Mouse (Mus musculus) kidney, postnatal 4 days (tissue): ENCODE measurements around the gene Qrsl1.
"Not testable (repeated sequence)": the region's sequence is repeated elsewhere in the genome, so short reads cannot be mapped to it uniquely, and the experiment has no call there.

Experiments used
- DNase-seq, 2 experiments: peaks; one replicate each; pipeline ENCODE4 v3.0.0; 2021; ENCODE audit warnings: mixed read lengths in 2 of 2

Qrsl1 gene

DNA sequence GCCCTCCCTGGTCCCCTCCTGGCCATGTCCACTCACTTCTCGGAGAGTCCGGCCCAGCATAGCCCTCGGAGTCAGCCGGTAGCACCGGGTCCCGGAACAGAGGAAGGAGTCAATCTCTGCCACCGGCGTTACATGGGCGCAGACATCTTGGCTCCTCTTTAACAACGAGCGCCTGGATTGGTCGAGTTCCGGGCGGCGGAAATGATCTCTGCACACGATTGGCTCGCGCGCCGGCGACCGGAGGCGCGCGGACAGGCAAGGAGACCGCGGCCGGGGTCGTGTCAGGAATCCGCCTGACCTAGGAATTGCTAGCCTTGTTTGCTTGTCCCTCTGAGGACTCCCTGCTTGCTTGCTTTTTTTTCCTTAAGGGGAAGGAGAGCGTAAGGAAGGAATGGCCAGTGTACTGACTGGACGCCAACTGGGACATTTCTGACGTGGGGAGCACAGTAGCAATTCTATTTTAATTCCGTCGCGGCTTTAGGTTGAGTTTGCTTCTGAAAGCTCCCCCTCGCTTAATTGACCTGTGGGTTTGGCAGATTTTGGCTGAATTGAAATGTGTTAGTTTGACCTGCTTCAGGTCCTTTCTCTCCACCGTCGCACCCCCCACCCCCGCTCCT lies at the start of gene Qrsl1, which contains the start of gene Rtn4ip1:
TSS of gene Qrsl1 (minus strand) at position 168 of the 617 bp plus-strand sequence.
TSS of gene Rtn4ip1 (plus strand) at position 230 of the 617 bp plus-strand sequence.
- peak; percentile 94 to 96 for DNase-seq

DNA sequence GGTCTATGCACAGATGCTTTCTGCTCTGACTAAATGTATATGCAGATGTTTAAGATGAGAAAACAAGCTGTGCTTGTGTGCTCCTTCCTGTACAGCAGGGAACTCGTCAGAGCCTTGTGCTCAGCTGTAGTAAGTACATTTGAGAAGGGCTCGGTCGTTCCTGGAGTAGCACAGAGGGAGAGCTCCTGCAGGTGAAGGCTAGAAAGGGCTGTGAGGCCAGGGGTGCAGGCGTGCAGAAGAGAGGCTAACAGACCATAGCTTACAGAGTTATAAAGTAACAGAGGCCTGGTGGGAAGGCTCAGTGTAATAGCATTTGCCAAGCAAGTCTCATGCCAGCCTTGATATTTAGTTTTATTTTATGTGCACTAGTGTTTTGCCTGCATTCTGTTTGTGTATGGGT lies 43.9 kb upstream of the Qrsl1 start:
- peak; percentile 26 to 46 for DNase-seq

GRCm38 (mm10) chr10:43943736-43944135 lies 42.2 kb upstream of the Qrsl1 start:
- peak in 1 of 2 experiments; percentile 27 for DNase-seq

DNA sequence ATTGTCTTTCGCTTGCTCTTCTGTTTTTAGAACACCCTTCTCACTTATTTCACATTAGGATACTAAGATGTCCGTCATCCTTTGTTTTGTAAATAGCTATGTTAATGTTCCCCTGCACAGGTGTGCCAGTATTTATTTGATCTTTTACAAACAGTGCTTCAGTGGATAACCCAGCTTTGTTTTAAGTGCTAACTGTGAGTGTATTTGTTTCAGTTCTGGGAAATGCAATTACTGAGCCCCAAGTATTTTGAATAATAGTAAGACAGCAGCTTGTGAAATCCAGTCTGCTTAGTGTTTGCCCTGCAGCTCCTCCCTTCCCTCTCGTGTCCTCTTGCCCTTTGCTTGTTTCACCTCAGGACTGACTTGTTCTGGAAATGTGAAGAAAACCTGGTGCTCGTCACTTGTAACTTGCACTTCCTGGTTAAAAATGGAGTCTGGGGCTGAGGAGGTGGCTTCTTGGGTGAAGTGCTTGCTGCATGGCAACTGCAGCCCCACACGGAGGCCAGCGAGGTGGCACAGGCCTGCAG lies 37.7 kb upstream of the Qrsl1 start:
- no peak for DNase-seq

DNA sequence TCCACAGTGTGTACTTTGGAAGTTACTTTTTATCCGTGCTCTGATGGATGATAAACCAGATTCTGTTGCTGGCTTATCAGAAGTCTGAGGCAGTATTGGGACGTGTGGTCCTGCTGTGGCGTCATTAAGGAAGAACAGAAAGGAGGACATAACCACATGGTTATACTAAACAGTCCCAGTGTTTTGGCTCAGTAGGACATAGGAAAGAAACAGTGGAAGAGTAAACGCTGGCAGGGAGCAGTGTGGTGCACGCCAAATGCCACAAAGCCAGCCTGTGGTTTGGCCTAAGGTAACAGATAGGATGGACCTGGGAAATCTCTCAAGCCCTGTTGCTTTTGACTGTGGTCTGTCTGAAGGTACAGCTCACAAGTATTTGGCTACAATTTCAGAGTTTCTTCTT lies 27.1 kb upstream of the Qrsl1 start:
- no peak for DNase-seq

DNA sequence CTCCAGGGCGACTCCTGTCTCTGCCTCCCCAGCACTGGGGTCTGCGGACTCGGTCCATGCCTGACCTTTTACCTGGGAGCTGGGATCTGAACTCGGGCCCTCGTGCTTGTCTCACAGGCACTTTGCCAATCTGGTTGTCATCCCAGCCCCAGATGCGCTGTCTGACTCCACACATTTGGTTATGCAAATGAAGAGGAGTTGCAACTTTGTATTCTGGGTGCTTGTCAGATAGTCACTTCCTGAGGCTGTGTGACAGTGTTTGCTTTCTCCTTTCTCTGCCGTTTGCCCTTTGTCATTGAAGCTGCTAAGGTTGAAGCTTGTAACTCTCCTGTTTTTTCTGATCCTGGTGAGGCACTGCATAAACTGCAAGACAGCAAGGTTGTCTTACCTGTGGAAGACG lies 26.2 kb upstream of the Qrsl1 start:
- no peak for DNase-seq

GRCm38 (mm10) chr10:43925776-43926175 lies 24.2 kb upstream of the Qrsl1 start:
- DNase-seq: not testable (repeated sequence)

GRCm38 (mm10) chr10:43923096-43923495 lies 21.6 kb upstream of the Qrsl1 start:
- DNase-seq: no peak

GRCm38 (mm10) chr10:43918696-43919608 lies 17.4 kb upstream of the Qrsl1 start:
- peak; percentile 94 for DNase-seq

DNA sequence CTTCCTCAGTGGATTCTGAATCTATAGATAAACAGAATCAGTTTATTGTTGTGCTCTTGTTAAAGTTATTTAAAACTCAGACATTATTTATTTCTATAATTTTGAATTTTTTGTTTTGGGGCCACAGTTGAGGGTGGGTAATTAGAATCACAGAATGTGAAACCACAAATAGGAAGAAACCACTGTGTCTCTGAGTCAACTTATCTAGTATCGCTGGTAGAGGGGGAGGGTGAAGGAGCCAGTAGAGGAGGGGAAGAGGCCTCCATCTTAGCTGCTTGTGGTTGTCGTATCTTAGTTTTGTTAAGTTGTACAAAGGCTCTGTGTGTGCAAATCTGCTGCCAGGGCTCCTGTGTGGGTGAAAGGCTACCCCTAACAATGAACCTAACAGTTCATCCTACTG lies 15.2 kb upstream of the Qrsl1 start:
- DNase-seq: no peak

GRCm38 (mm10) chr10:43916181-43916580 lies 14.6 kb upstream of the Qrsl1 start:
- DNase-seq: no peak

DNA sequence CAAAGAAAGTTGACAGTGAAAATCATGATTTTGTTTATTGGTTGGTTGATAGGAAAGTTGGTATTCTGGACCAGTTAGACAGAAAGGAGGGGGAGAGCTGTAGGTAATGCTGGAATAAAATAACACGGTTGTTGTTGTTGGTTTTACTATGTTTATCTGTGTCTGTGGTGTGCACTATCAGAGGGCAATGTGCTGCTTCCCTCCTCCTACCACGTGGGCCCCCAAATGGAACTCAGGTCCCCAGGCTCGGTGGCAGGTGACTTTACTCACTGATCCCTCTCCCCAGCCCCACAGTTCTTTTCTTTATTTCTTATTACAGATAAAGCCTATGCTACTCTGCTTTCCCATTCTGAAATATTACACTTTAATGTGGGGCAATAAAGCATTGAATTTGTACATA lies 10.7 kb upstream of the Qrsl1 start:
- DNase-seq: no peak

- DNase-seq: no peak
Observed at GRCm38 (mm10) chr10:43910873-43911142, 9.3 kb upstream of the Qrsl1 start.

DNA sequence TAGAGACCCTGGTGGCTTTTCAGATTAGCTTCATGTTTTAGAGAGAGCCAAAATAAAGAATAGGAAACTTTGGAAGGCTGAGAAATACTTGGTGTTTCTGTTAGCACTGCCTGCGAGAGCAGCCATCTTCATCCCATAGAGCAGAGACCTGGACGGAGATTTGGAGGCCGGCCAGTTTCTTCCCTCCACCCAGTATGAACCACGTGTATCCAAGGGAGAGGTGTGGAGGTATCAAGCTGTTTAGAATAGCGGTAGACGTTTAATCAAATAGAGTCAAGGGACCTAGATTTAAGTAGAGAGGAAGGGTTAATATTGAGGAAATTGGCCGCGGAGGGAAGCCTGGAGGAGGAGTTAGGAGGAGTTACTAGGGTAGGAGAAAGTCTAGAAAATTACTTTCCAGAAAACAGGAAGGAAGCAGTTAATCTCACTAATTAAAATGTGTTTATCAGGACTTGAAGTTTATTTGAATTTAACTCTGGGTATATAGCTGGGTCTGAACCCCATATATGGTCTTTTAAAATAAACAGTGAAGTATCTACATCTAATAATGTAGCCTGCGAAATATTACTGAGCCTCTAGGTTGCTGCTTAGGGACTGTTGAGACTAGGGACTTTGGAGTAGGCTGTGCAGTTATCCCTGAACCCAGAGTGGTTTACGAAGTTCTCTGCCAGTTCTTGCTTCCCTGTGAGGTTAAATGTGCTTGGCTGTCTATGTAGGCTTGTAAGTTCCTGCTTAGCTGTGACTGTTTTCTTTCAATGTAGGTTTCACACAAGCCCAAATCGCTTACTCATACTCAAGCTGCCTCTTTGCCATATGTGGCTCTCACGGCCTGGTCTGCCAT lies 8.7 kb upstream of the Qrsl1 start:
- DNase-seq: no peak

DNA sequence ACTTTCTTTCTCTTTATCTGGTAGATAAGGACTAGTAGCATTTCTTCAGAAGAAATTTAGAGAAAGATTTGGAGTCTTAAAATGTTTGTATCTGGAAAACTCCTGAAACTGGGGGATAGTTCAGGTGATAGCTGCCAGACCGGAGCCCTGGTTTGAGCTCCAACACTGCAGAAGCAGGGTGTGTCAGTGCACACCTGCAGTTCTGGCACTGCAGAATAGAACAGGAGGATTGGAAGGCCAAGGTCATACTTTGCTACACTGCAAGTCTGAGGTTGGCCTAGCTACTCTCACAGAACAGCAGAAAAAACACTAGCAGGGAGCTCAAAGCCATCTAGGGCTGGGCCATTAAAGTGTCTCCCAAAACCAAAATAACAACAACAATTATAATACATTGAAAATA lies 3.0 kb upstream of the Qrsl1 start:
- DNase-seq: no peak

DNA sequence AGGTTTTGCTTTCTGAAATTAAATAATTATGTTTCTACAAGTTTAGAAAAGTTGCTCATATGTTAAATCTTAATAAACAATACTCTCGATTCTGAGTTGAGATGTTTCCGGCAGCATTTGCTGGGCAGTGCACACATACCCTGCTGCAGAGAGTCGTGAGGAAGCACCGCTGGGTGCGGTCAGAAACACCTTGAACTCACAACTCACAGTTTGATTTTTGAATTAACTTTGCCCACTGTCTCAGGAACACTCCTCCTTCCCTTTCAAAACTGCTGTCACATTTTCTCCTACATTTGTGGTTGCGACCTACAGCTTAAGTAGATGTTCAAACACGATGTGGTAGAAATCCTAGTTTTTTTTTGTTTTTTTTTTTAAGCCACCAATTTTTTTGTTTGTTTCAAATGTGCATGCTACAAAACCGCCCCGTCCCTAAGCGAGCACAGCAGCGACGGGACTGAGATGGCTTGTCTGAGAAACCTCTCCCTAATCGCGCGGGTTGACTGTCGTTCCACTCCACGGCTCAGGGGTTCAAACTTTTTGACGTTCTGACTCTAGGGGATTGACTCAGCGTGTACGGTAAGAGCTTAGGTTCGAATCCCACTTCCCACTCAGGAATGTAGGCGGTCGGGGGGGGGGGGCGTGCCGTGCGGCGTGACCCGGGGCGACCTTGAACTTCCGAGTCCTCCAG lies 518 bp downstream of the Qrsl1 start:
- no peak for DNase-seq

DNA sequence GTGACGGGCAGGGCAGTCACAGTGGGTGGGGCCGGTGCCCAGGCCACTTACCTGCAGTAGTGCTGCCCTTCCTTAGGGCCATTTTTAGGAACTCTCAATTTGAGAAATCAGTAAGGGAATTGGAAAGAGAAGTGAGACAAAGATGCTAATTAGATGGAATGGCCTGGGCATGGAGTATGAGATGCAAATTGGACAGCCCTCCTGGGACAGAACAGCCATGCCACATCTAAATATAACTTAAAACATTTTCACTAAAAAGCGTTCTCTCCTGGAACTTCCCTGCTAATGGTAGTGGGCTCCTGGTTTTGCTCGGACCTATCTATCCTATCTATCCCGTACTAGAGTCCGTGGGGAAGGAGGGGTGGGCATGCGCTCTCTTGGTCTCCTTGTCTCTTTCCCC lies 3.3 kb downstream of the Qrsl1 start:
- no peak for DNase-seq

DNA sequence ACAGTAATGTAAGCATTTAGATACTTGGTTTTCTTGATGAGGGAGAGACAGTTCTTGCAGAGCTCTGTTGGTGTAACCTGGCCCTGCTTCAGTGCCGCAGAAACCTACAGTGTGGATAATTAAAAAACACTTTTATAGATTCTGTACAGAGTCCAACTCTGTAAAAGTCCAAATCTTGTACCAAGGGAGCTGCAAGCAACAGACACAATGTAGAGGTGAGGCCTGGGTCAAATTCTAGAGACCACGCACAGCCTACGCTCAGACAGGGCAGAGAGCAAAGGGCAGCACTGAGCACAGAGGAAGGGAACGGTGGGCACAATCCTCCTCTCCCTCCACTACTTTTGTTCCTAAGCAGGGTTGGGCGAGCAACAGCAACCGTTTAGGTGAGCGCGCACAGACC lies 5.5 kb downstream of the Qrsl1 start:
- DNase-seq: peak in 1 of 2 experiments; percentile 21

DNA sequence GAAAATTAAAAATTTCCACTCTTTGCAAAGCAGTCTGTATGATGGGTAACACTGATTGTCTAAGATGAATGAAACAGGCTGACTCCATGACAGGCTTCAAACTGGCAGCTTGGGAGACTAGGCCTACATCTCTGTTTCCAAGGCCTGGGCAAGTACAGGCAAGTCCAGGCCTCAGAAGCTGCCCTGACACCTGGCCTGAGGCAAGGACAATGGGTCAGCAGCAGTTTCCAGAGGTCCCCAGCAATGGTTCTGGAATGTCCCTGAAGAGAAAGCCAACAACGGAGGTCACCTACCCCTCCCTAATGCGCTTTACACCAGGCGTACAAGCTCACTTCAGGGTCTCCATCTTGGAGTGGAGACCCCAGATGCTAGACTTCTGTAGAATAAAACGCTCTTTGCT lies 8.6 kb downstream of the Qrsl1 start:
- DNase-seq: no peak

DNA sequence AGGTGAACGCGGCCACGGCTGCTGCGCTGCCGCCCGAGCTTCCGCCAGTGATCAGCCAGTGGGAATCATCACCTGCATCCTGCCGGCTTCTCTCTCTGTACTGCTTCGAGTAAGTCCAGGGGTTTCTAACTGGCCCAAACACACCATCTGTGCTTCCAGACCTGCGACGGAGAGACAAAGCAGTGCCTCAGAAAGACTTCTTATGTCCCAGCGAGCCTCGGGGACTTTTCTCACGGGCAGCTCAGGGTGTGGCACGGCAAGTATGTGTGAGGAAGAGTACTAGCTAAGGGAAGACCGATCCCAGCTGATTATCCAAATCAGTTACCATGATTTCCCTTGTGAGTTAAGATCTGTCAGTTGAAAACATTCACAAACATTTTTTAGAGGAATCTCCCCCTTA lies 12.6 kb downstream of the Qrsl1 start:
- DNase-seq: no peak

DNA sequence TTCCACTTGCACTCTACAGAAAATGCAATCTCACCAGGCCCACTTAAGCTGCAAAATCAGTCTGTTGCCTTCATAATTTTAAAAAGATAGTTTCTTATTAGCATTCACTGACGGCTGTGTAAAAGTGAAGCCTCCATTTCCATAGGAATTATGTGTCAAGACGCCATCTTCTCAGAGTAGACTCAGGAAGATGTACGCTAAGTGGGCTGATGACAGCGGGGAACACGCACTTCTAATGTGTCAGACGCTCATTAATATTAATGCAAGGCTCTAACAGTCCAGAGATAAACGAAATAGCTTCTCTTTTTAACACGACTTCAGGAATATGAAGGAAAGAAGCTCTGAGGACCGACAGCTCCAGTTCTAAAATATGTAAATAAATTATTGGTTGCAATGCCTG lies 13.9 kb downstream of the Qrsl1 start:
- DNase-seq: no peak

GRCm38 (mm10) chr10:43871458-43871857 lies 30.1 kb downstream of the Qrsl1 start:
- DNase-seq: no peak

DNA sequence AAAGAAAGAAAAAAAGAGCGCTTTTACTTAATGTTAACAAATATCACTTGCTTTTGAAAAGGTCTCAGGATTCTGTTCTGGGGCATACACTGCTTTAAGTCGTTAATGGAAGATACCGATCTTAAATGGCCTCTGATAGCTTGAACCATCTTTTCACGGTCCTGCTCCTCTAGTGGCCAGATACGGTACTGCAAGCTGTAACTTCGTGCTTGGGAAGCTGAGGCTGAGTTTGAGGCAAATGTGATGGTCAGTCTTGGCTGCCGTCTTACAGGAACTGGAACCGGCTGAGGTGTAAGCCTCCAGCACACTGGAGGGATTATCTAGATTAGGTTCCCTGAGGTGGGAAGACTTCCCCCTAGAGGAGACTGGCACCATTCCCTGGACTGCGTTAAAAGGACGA lies 30.8 kb downstream of the Qrsl1 start:
- DNase-seq: peak; percentile 63 to 64
